Mouse (Mus musculus) liver, postnatal 0 days (tissue): ENCODE measurements around the gene Prom2.

Experiments used
- CTCF ChIP-seq: sonication (generic); IDR thresholded peaks from 2 replicates; pipeline ENCODE4 v1.5.1; 2016; ENCODE audit warnings: antibody characterized with exemption, low read depth
- EP300 ChIP-seq: IDR thresholded peaks from 2 replicates; pipeline ENCODE4 v1.6.1; 2016; ENCODE audit warnings: antibody characterized with exemption, low read depth, mild to moderate bottlenecking

DNA sequence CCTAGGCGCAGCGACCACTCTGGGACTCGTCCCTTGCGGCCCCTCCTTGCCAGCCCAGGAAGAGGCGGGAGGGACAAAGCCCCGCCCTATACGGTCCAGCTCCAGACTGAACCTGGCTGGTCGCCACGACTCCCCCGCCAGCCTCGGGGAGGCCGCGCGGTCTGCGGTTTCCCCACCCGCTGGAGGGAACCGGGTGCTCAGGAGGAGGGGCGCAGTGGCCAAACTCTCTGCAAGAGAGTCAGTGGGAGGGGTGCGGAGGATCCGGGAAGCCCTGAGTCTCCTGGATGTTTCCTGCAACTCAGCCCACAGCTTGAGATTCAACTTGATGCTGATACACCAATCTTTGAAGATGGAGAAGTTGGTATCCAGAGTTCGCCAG is 58.7 kb downstream of the Prom2 start:
- TF ChIP-seq CTCF (no peak), EP300 (no peak)
